Mouse (Mus musculus): ENCODE results near the gene Ndufaf5.

DNA sequence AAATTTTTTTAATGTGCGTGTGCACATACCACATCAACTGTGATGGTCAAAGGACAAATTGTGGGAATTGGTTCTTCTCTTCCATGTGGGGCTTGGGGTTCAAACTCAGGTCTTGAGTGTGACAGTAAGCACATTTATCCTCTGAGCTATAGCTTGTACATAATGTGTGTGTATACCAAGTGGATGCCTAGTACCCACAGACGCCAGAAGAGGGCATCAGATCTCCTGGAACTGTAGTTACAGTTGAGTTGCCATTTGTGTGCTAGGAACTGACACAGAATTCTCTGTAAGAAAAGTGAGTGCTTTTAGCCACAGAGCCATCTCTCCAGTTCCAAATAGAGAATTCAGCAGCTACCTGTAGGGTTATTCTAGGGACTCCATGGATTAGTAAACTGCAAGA, 44.9 kb upstream of the Ndufaf5 start:
- TF ChIP-seq POLR2A (IDR thresholded peaks at IDR 0.05; ENCODE audit: low read depth, low read length): no peak
- no peak for TF ChIP-seq CTCF (IDR thresholded peaks at IDR 0.05; ENCODE audit: extremely low read depth, insufficient read depth, insufficient read length, insufficient replicate concordance)
